Mouse (Mus musculus) left cerebral cortex, adult 18-20 months (tissue): ENCODE data around the gene Ano1. TPM values are rescaled to one million over a fixed set of nuclear protein-coding genes. Genes with fewer than 3 reads are reported as not detected.
A peak's percentile ranks its signal among the peaks of the same experiment; 100 is the strongest.

Source experiments
- DNase-seq, 2 experiments: peaks; one replicate each; pipeline ENCODE4 v3.0.0; 2021 to 2022; ENCODE audit warnings: low spot score in 2 of 2, mixed read lengths in 1 of 2
- total RNA-seq, 2 experiments: library from RNA; stranded (reverse); gene quantifications; 2 replicates each; pipeline ENCODE4 v1.2.3; 2021

Gene Ano1
- total RNA-seq, 2 experiments from 2014 or later = 2.5 to 4.1 TPM

- DNase-seq = no peak
Measured at GRCm38 (mm10) chr7:144717736-144718135, 34.0 kb downstream of the Ano1 start.

- no peak for DNase-seq
Measured at GRCm38 (mm10) chr7:144697870-144698269, 53.9 kb downstream of the Ano1 start.

- DNase-seq = no peak
Measured at GRCm38 (mm10) chr7:144696764-144697704, 54.7 kb downstream of the Ano1 start.

- no peak for DNase-seq
Measured at GRCm38 (mm10) chr7:144689855-144690254, 61.9 kb downstream of the Ano1 start.

- DNase-seq = no peak
Measured at GRCm38 (mm10) chr7:144689136-144689535, 62.6 kb downstream of the Ano1 start.

GRCm38 (mm10) chr7:144687663-144688381 lies 64.0 kb downstream of the Ano1 start:
- DNase-seq = no peak

- DNase-seq = no peak
Measured at GRCm38 (mm10) chr7:144684947-144685346, 66.8 kb downstream of the Ano1 start.

GRCm38 (mm10) chr7:144684467-144684866 lies 67.3 kb downstream of the Ano1 start:
- DNase-seq = no peak

- DNase-seq = no peak
Measured at GRCm38 (mm10) chr7:144680096-144680495, 71.7 kb downstream of the Ano1 start.

GRCm38 (mm10) chr7:144678241-144679030 lies 73.3 kb downstream of the Ano1 start:
- no peak for DNase-seq

GRCm38 (mm10) chr7:144677341-144678086 lies 74.3 kb downstream of the Ano1 start:
- no peak for DNase-seq

- DNase-seq = no peak
Measured at GRCm38 (mm10) chr7:144675632-144676031, 76.1 kb downstream of the Ano1 start.

GRCm38 (mm10) chr7:144669895-144670294 lies 81.9 kb downstream of the Ano1 start:
- DNase-seq = no peak

GRCm38 (mm10) chr7:144668603-144669278 lies 83.0 kb downstream of the Ano1 start:
- DNase-seq = no peak

- DNase-seq = no peak
Measured at GRCm38 (mm10) chr7:144667091-144667490, 84.7 kb downstream of the Ano1 start.

GRCm38 (mm10) chr7:144665585-144665984 lies 86.2 kb downstream of the Ano1 start:
- no peak for DNase-seq

- DNase-seq = no peak
Measured at GRCm38 (mm10) chr7:144663566-144663965, 88.2 kb downstream of the Ano1 start.

- no peak for DNase-seq
Measured at GRCm38 (mm10) chr7:144656261-144656967, 95.4 kb downstream of the Ano1 start.

- DNase-seq = peak; percentile 24 to 46
Measured at GRCm38 (mm10) chr7:144653681-144654425, 97.9 kb downstream of the Ano1 start.
